Mouse (Mus musculus) erythroblast, embryonic 14.5 days (primary cell): ENCODE results near the gene Srpk1.

ENCODE experiments used
- GATA1 ChIP-seq: IDR thresholded peaks from 2 replicates; pipeline ENCODE4 v1.6.1; 2012; ENCODE audit warnings: low read length, inconsistent platforms, mixed read lengths
- TAL1 ChIP-seq: IDR thresholded peaks from 3 replicates; pipeline ENCODE4 v1.6.1; 2012; ENCODE audit warnings: low read length, inconsistent platforms, mixed read lengths

DNA sequence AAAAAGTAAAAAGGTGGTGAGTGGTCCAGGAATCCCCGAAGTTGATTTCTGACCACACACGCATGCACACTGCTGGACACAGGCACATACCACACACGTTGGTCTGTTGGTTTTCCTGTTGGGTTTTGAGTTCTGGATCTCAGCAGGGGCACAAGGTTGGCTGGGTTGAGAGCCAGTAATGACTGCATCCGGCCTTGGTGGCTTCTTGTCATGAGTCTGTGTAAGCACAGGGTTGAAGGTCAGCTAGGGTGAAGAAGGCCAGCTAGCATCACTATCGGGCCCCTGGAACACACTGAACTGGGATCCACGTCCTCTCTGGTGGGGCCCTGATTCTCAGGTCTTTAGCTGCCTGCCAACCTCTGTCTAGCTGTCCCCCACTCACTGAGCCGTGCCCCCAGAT, 50.0 kb downstream of the Srpk1 start:
- TF ChIP-seq TAL1 = no peak
- TF ChIP-seq GATA1 = no peak
